Mouse (Mus musculus): Measurements from ENCODE around the gene B4galt1. TPM values are rescaled to one million over a fixed set of nuclear protein-coding genes. Genes with fewer than 3 reads are reported as not detected.

Gene B4galt1
- polyA plus RNA-seq (2016; fragmentation: Nextera tagmentation; extraction: Ambion mirVana), result 38.1 and 47.1 TPM in 2 replicates

DNA sequence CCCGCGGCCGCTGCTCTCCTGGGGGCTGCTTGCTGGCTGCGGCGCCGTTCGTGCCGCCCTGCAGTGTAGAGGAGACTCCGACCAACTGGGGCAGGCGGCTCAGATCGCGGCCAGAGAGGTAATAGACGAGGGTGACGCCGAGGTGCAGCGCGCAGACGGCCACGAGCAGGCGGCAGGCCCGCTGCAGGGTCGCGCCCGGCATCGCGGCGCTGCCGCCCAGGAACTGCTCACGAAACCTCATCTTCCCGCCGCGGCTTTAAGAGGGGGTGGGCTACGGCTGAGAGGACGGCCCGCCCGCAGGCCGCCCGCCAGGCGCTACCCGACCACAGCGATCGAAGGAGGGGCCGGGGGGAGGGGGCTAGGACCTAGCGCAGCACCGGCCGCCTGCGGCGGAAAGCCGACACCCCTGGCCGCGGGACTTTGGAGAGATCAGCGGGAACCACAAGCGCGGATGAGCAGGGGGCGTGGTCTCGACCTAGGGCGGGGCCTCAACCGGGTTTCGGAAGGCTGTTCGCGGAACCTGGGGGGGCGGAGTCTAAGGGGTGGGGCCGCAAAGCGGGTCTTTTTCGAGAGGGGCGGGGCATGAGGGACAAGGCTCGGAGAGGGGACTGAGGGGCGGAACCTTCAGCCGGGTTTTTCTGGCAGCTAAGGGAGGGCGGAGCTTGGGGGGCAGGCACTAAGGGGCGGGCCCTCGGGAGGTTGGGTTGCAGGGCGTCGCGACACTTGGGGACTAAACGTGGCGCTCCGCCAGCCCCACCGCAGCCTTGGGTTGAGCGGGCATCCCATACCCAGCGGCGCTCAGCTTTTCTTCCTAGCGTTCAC, at the start of gene B4galt1:
Gene B4galt1 (minus strand): TSS at position 441 of the 822 bp plus-strand sequence.
- Histone ChIP-seq H3K36me3 (no peaks in the 10 kb centered on the region), H3K9me3 (no peaks in the 10 kb centered on the region), H3K27me3 (ENCODE audit: insufficient read depth, poor library complexity, severe bottlenecking) (no peaks in the 10 kb centered on the region), H3K27ac (peak within 1 kb of the TSS; percentile 95), H3K4me3 (peak within 1 kb of the TSS; percentile 80), H3K4me1 (peaks cover 45% of the 10 kb centered on the region)
- DNase-seq (ENCODE audit: low spot score), result peak; percentile 100
- under 1% methylated on average over 79 of the region's 83 CpGs for WGBS

DNA sequence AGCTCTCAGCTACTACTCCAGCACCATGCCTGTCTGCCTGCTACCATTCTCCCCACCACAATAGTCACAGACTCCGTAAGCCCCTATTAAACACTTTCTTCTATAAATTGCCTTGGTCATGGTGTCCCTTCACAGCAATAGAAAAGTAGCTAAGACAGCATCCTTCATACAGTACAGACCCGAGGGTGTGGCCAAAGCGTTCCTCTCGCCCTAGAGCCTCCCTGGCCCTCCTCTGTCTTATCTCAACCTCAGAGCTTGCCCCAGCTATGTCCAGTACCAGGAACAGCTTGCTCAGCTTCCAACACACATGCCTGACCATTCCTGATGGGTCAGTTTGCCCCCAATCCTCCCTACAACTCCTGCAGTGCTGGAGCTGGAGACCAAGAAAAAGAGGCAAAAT, 46.8 kb upstream of the B4galt1 start:
- DNase-seq (ENCODE audit: low spot score), result no peak
- no peaks in the 10 kb centered on the region; the same call in 1 of the 2 replicates for H3K36me3 ChIP-seq
- H3K9me3 ChIP-seq, result 0 out of 2 replicates have a peak, but pooled peaks cover 3% of the 10 kb centered on the region
- H3K4me1 ChIP-seq, result peaks cover 10% of the 10 kb centered on the region; the same call in 1 of the 2 replicates
- H3K27ac ChIP-seq, result no peak overlapping the region
- no peak overlapping the region for H3K4me3 ChIP-seq
- WGBS, result 70% methylated on average over 4 of the region's 4 CpGs
- no peaks in the 10 kb centered on the region for H3K27me3 ChIP-seq (ENCODE audit: insufficient read depth, poor library complexity, severe bottlenecking)

DNA sequence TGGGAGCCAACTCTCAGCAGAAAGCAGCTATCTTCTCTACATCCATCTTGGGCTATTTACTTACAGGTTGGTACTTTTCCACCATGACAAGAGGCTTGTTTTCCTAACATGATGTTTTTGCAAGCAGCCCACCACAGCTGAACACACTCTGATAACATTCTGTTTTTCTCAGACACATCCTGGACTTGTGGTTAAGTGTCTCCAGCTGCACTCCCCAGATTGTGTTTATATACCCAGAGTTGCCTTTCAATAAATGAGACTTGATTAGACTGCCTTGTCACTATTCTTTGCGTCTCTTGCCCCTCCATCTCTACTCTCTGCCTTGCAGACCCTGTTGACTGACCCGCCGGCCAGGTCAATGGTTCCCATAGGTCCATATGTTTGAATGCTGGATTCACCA, 46.3 kb upstream of the B4galt1 start:
- Histone ChIP-seq H3K4me1 (peaks cover 10% of the 10 kb centered on the region; the same call in 1 of the 2 replicates), H3K36me3 (no peaks in the 10 kb centered on the region; the same call in 1 of the 2 replicates), H3K27me3 (ENCODE audit: insufficient read depth, poor library complexity, severe bottlenecking) (no peaks in the 10 kb centered on the region), H3K9me3 (0 out of 2 replicates have a peak, but pooled peaks cover 3% of the 10 kb centered on the region), H3K4me3 (no peak overlapping the region), H3K27ac (no peak overlapping the region)
- DNase-seq (ENCODE audit: low spot score), result no peak
- 80% methylated on average over 3 of the region's 3 CpGs for WGBS

DNA sequence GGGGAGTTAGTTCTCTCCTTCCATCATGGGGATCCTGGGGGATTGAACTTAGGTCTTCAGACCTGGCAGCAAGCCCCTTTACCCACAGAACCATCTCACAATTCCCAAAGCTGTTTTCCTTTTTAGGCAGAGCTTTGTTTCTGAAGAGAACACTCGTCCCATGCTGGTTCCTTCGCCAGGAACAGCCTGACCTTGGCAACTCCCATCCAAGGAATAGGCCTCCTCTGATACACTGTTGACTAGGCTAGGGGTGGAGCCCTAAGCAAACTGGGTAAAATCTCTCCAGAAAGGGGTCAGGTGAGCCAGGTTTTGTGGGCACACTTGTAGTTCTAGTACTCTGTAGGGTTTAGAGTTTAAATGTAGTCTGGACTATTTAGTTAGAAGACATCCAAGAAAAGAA, 45.5 kb upstream of the B4galt1 start:
- no peaks in the 10 kb centered on the region; the same call in 1 of the 2 replicates for H3K36me3 ChIP-seq
- no peak for DNase-seq (ENCODE audit: low spot score)
- WGBS, result 69% methylated on average over 2 of the region's 2 CpGs

DNA sequence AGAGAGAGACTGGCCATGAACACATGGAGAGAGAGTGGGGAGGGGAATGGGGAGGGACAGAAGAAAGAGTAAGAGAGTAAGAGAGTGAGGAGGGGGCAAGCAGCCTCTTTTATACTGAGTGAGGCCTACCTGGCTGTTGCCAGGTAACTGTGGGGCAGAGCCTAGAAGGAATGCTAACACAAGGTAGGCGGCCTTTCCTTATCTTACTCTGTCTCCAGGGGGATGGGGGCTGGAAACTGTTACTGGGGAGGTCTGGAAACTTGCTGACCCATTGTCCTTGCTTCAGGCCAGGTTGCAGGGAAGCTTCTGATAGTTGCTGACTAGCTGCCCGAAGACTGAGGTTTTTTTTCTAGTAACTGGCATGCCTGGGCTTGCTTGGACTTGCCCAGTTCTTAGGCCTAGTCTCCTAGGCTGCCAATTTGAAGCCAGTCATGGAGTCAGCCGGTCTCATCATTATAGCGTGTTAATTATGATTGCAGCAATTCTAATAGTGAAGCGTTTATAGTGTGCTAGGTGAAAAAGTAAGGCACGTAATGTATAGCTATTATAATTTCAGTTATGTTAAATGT, 44.8 kb upstream of the B4galt1 start:
- Histone ChIP-seq H3K4me1 (peaks cover 3% of the 10 kb centered on the region; the same call in 1 of the 2 replicates), H3K27ac (no peak overlapping the region), H3K9me3 (0 out of 2 replicates have a peak, but pooled peaks cover 3% of the 10 kb centered on the region), H3K27me3 (ENCODE audit: insufficient read depth, poor library complexity, severe bottlenecking) (no peaks in the 10 kb centered on the region), H3K36me3 (no peaks in the 10 kb centered on the region; the same call in 1 of the 2 replicates), H3K4me3 (no peak overlapping the region)
- no peak for DNase-seq (ENCODE audit: low spot score)
- WGBS, result 66% methylated on average over 6 of the region's 6 CpGs

More for the DNA sequence above, 45.5 kb upstream of the B4galt1 start:
- peaks cover 5% of the 10 kb centered on the region; the same call in 1 of the 2 replicates for H3K4me1 ChIP-seq
- H3K9me3 ChIP-seq, result 0 out of 2 replicates have a peak, but pooled peaks cover 3% of the 10 kb centered on the region
- no peak overlapping the region for H3K4me3 ChIP-seq
- no peak overlapping the region for H3K27ac ChIP-seq
- H3K27me3 ChIP-seq (ENCODE audit: insufficient read depth, poor library complexity, severe bottlenecking), result no peaks in the 10 kb centered on the region

DNA sequence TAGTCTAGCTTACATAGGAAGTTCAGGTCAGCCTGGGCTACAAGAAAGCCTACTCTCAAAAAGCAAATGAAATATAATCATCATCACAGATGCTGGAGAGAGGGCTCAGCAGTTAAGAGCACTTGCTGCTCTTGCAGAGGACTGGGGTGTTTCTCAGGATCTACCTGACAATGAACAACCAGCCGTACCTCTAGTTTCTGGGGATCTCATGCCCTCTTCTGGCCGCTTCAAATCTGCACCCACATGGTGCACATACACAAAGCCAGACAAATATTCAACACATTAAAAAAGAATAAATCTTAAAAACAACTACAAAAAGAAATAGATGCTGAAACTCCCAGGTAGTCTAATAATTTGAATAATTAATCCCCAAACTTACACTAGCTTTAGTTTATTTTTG, 41.8 kb upstream of the B4galt1 start:
- Histone ChIP-seq H3K4me1 (peaks cover 3% of the 10 kb centered on the region; the same call in 1 of the 2 replicates), H3K36me3 (no peaks in the 10 kb centered on the region; the same call in 1 of the 2 replicates), H3K27ac (no peak overlapping the region), H3K27me3 (ENCODE audit: insufficient read depth, poor library complexity, severe bottlenecking) (no peaks in the 10 kb centered on the region), H3K9me3 (0 out of 2 replicates have a peak, but pooled peaks cover 3% of the 10 kb centered on the region), H3K4me3 (no peak overlapping the region)
- DNase-seq (ENCODE audit: low spot score), result no peak
- 89% methylated on average over 2 of the region's 2 CpGs for WGBS

DNA sequence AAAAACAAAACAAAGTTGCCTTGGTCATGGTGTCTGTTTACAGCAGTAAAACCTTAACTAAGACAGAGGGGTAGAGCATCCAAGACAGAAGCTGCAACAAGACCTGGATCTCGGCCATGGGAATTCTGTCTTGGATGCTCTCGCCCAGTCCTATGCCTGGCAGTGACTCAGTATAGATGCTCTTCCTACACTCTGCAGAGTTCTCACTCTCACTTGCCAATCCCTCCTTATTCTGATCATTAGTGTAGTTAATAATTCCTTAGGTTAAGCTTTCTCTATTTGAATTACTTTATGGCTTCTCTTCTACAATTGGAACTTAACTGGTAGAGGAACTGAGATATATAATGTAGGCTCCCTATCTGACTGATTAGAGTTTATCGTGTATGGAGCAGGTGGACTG, 41.3 kb upstream of the B4galt1 start:
- H3K36me3 ChIP-seq, result no peaks in the 10 kb centered on the region
- no peak for DNase-seq (ENCODE audit: low spot score)
- no peak overlapping the region for H3K27ac ChIP-seq
- H3K4me1 ChIP-seq, result peaks cover 7% of the 10 kb centered on the region; the same call in 1 of the 2 replicates
- 89% methylated on average over 3 of the region's 3 CpGs for WGBS
- H3K9me3 ChIP-seq, result 0 out of 2 replicates have a peak, but pooled peaks cover under 1% of the 10 kb centered on the region
- H3K4me3 ChIP-seq, result no peak overlapping the region
- no peaks in the 10 kb centered on the region for H3K27me3 ChIP-seq (ENCODE audit: insufficient read depth, poor library complexity, severe bottlenecking)

DNA sequence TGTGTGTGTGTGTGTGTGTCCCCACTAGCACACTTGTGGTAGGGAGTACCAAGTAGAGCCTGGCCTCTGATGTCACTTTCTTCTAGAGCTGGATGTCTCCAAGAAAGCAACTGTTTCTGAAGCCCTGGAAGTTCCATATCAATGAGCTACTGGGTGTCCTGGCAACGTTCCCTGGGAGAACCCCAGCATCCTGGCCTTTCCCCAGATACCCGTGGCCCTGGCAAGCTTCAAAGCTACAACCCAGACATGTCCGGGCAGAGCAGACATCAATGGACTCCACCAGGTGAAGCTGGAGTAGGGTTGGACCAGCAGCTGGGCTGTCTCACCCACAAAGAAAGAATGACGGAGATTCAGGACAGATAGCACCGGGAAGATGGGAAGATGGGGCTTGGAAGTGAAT, 37.4 kb upstream of the B4galt1 start:
- Histone ChIP-seq H3K4me3 (no peak overlapping the region), H3K27ac (no peak overlapping the region), H3K27me3 (ENCODE audit: insufficient read depth, poor library complexity, severe bottlenecking) (no peaks in the 10 kb centered on the region), H3K36me3 (no peaks in the 10 kb centered on the region), H3K9me3 (no peaks in the 10 kb centered on the region), H3K4me1 (peaks cover 17% of the 10 kb centered on the region; the same call in 1 of the 2 replicates)
- no peak for DNase-seq (ENCODE audit: low spot score)
- WGBS, result 75% methylated on average over 5 of the region's 5 CpGs

DNA sequence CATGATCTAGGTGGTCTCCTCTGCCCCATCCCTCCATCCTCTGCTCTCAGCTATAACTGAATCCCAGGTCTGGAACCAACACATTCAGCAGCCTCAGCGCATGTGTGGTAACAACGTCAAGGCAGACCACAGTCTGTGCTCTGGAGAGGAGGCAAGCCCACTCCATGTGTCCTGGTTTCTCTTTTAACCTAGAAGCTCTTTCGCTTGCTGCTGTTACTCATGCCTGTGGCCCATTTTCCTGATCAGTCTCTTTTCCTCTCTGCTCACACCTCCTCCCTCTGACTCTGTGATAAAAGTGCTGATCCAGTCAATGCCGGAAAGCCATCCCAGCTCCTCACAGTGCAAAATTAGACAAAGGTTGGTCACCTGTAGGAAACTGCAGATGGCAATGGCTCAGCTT, 36.2 kb upstream of the B4galt1 start:
- no peak for DNase-seq (ENCODE audit: low spot score)
- no peaks in the 10 kb centered on the region for H3K9me3 ChIP-seq
- H3K27me3 ChIP-seq (ENCODE audit: insufficient read depth, poor library complexity, severe bottlenecking), result no peaks in the 10 kb centered on the region
- peak overlapping the region; percentile 52; the same call in 1 of the 2 replicates for H3K27ac ChIP-seq
- 71% methylated on average over 4 of the region's 4 CpGs for WGBS
- H3K36me3 ChIP-seq, result no peaks in the 10 kb centered on the region
- peaks cover 17% of the 10 kb centered on the region; the same call in 1 of the 2 replicates for H3K4me1 ChIP-seq
- no peak overlapping the region for H3K4me3 ChIP-seq

DNA sequence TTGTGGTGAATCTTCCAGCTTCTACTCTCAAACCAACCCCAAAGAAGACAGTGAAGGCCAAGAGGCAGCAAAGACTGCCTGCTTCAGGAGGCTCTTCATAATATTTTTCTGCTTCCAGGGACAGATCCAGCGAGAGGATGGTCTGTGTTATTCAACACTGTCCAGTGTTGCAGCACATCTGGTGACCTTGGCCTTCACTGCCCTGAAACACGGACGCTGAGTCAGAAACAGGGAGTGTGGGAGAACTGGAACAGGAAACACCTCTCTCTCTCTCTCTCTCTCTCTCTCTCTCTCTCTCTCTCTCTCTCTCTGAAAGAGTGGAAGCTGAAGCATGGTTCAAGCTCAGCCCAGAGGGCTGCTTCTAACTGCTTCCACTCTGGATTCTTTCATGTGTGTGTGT, 35.4 kb upstream of the B4galt1 start:
- no peak for DNase-seq (ENCODE audit: low spot score)
- Histone ChIP-seq H3K36me3 (no peaks in the 10 kb centered on the region), H3K4me3 (no peak overlapping the region), H3K9me3 (no peaks in the 10 kb centered on the region), H3K27ac (peak overlapping the region; percentile 52), H3K27me3 (ENCODE audit: insufficient read depth, poor library complexity, severe bottlenecking) (no peaks in the 10 kb centered on the region), H3K4me1 (peaks cover 17% of the 10 kb centered on the region; the same call in 1 of the 2 replicates)
- WGBS, result 38% methylated on average over 3 of the region's 3 CpGs

DNA sequence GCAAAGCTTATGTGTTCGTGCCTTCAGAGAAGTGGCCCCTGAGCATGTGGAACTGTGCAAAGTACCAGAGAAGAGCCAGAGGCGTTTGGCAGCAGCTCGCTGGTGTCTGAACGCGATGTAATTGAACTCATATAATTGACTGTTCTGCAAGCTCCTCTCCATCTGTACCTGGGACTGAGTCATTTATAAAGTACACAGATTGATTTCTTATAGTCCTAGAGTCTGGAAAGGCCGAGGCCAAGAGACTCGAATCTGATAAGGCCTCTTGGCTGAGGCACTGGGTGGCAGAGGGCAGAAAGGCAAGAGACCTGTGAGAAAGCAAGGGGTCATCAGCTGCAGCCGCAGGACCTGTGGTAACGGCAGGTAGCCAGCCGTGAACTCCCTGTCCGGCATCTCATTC, 35.0 kb upstream of the B4galt1 start:
- peak overlapping the region; percentile 52 for H3K27ac ChIP-seq
- no peaks in the 10 kb centered on the region for H3K36me3 ChIP-seq
- DNase-seq (ENCODE audit: low spot score), result no peak
- 76% methylated on average over 11 of the region's 11 CpGs for WGBS
- H3K4me3 ChIP-seq, result no peak overlapping the region
- no peaks in the 10 kb centered on the region for H3K9me3 ChIP-seq
- no peaks in the 10 kb centered on the region for H3K27me3 ChIP-seq (ENCODE audit: insufficient read depth, poor library complexity, severe bottlenecking)
- peaks cover 17% of the 10 kb centered on the region; the same call in 1 of the 2 replicates for H3K4me1 ChIP-seq

DNA sequence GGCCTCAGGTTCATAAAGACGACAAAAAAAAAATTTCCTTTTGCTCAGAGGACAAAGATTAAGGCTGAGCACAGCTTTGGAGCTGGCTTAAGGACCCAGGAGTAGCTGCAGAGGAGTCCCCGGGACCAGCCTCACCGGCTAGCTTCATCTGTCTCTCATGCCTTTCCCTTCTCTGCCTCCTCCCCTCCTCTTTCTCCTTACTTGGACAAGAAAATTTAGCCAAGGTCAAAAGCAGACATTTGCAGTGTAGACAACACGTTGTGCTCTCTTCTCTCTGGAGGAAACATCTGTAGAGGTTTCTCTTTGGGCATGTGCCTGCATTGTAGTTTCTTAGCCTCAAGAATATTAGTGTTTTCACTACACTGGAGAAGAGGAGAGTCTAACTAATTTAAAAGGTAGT, 32.1 kb upstream of the B4galt1 start:
- Histone ChIP-seq H3K4me3 (no peak overlapping the region), H3K27me3 (ENCODE audit: insufficient read depth, poor library complexity, severe bottlenecking) (no peaks in the 10 kb centered on the region), H3K27ac (no peak overlapping the region), H3K4me1 (peaks cover 17% of the 10 kb centered on the region; the same call in 1 of the 2 replicates), H3K9me3 (no peaks in the 10 kb centered on the region), H3K36me3 (no peaks in the 10 kb centered on the region)
- DNase-seq (ENCODE audit: low spot score), result no peak
- WGBS, result 48% methylated on average over 4 of the region's 4 CpGs

DNA sequence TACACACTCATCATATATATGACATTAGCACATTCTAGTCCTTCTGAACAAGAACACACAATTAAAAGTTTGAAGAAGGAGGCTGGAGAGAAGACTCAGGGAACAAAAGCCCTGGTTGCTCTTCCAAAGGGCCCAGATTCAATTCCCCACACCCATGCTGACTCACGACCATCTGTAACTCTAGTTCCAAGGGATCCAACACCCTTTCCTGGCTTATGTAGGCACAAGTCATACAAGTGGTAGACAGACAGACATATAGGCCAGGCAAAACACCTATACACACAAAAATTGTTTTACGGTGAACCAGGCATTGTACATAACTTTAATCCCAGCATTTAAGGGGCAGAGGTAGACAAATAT, 31.3 kb upstream of the B4galt1 start:
- WGBS, result 79% methylated on average over 2 of the region's 2 CpGs
- H3K36me3 ChIP-seq, result no peaks in the 10 kb centered on the region

More for the DNA sequence above, 31.3 kb upstream of the B4galt1 start:
- Histone ChIP-seq H3K4me3 (no peak overlapping the region), H3K9me3 (no peaks in the 10 kb centered on the region), H3K4me1 (peaks cover 14% of the 10 kb centered on the region; the same call in 1 of the 2 replicates), H3K27me3 (ENCODE audit: insufficient read depth, poor library complexity, severe bottlenecking) (no peaks in the 10 kb centered on the region), H3K27ac (no peak overlapping the region)
- DNase-seq (ENCODE audit: low spot score), result no peak
